Mouse (Mus musculus) neural tube, embryonic 14.5 days (tissue): ENCODE measurements at regions not wholly inside any gene's neighbourhood (a gene's known extent, or its start where the extent isn't known, plus 50 kb on each side); places are given as distances from the start of the nearest gene placed in this dataset.
"Not testable (repeated sequence)": the region's sequence is repeated elsewhere in the genome, so short reads cannot be mapped to it uniquely, and the experiment has no call there.

Experiments
- ATAC-seq: fragments of 200-750 bp; cut with Nextera tagmentation; 2 replicates; pipeline ENCODE4 v1.8.0; 2017; ENCODE audit warnings: low read depth, mild to moderate bottlenecking, moderate TSS enrichment, moderate library complexity
- H3K27ac ChIP-seq: fragments of 300-500 bp; sonication (generic); 2 replicates; pipeline ENCODE4 v1.5.1; 2014; ENCODE audit warnings: low read depth, mild to moderate bottlenecking, control low read depth, low read length, moderate library complexity, mixed read lengths
- H3K27me3 ChIP-seq: fragments of 300-500 bp; sonication (generic); 2 replicates; pipeline ENCODE4 v1.6.1; 2014; ENCODE audit warnings: low read length; ENCODE audit not compliant: control insufficient read depth, insufficient read depth
- H3K36me3 ChIP-seq: fragments of 300-500 bp; sonication (generic); 2 replicates; pipeline ENCODE4 v1.6.1; 2014; ENCODE audit warnings: low read length, mixed read lengths; ENCODE audit not compliant: control insufficient read depth, insufficient read depth
- H3K4me1 ChIP-seq: fragments of 300-500 bp; sonication (generic); 2 replicates; pipeline ENCODE4 v1.6.1; 2014; ENCODE audit warnings: low read length; ENCODE audit not compliant: control insufficient read depth, insufficient read depth
- H3K4me2 ChIP-seq: fragments of 300-500 bp; sonication (generic); 2 replicates; pipeline ENCODE4 v1.6.1; 2014; ENCODE audit warnings: mild to moderate bottlenecking, low read depth, low read length, control low read depth
- H3K4me3 ChIP-seq: fragments of 300-500 bp; sonication (generic); 2 replicates; pipeline ENCODE4 v1.5.1; 2014; ENCODE audit warnings: low read depth, low read length, control low read depth, mixed read lengths
- H3K9ac ChIP-seq: fragments of 300-500 bp; sonication (generic); replicated peaks from 2 replicates; pipeline ENCODE4 v1.6.1; 2014; ENCODE audit warnings: low read depth, mild to moderate bottlenecking, control low read depth, low read length, mixed read lengths
- H3K9me3 ChIP-seq: fragments of 300-500 bp; sonication (generic); 2 replicates; pipeline ENCODE4 v1.6.1; 2016; ENCODE audit warnings: low read length; ENCODE audit not compliant: control insufficient read depth
- WGBS: fragments of 180-500 bp; shearing (Covaris S2); extraction: QIAGEN DNeasy Blood & Tissue Kit; methylation state at CpG from one replicate; pipeline ENCODE4 v1.1.7; 2014; 5-methylcytosine and 5-hydroxymethylcytosine counted together

DNA sequence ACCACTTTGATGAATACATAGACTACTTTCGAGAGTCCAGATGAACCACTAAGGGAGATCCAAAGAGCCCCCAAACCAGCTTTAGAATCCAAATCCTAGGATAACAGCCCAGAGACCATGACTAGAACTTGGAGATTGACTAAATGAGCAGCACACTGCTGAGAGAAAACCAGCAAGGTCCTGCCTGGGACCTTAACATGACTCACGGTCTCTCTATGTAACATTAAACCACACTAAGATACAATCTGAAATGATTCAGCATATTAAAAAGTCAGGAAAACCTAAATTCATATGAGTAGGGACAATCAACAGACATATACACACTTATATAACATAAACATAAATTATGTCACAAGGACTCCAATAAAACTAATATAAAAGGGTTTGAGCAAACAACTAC is 131.7 kb upstream of the Nudt7 start:
- no peak overlapping the region for H3K27ac ChIP-seq
- no peaks in the 10 kb centered on the region for H3K36me3 ChIP-seq
- H3K4me2 ChIP-seq = no peak overlapping the region
- no peak for ATAC-seq
- no peak overlapping the region for H3K4me3 ChIP-seq
- no peaks in the 10 kb centered on the region for H3K9me3 ChIP-seq
- WGBS = 90% methylated on average over 2 of the region's 2 CpGs
- H3K27me3 ChIP-seq = no peaks in the 10 kb centered on the region
- H3K9ac ChIP-seq = no peak overlapping the region
- no peaks in the 10 kb centered on the region for H3K4me1 ChIP-seq

DNA sequence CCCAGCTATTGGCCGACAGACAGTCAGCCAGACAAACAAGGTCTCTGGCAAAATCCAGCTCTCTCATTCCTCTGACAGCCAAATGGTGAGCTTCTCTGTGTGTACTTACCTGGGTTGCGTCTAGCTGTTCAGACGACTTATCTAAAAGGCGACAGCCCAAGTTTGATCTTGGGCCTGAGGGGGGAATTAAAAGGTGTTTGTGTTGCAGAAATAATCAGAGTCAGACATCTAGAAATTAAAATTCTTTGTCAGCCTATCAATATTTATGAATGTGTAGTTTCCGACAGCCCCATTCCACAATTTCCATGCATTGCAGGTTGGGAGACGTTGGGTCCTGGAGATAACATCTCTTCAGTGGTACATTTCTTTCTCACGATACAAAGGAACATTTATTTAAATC is 128.9 kb upstream of the Nudt7 start:
- H3K4me3 ChIP-seq = no peak overlapping the region
- 90% methylated on average over 7 of the region's 7 CpGs for WGBS
- no peaks in the 10 kb centered on the region for H3K27me3 ChIP-seq
- H3K27ac ChIP-seq = no peak overlapping the region
- ATAC-seq = no peak
- H3K9ac ChIP-seq = no peak overlapping the region
- no peaks in the 10 kb centered on the region for H3K9me3 ChIP-seq
- H3K4me2 ChIP-seq = no peak overlapping the region
- H3K36me3 ChIP-seq = no peaks in the 10 kb centered on the region
- H3K4me1 ChIP-seq = no peaks in the 10 kb centered on the region

DNA sequence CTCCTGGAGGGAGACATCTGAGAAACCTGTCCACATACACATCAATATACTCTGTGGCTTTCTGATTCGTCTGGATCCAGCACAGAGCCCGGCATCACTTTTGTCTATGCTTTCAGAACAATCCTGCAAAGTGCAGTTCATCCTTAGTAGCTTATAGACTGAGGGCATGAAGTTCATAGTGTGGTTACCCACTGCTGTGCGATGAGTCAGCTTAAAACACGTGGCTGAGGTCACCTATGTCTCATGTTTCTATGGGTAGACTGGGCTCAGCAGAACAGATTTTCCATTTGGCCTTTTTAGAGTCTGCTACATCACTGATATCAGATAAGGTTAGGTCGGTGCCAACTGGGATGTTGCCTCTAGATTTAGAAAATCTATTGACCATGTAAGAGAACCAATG is 126.8 kb upstream of the Nudt7 start:
- Histone ChIP-seq H3K36me3 (no peaks in the 10 kb centered on the region), H3K4me3 (no peak overlapping the region), H3K4me1 (no peaks in the 10 kb centered on the region), H3K4me2 (no peak overlapping the region), H3K9ac (no peak overlapping the region), H3K27me3 (no peaks in the 10 kb centered on the region), H3K27ac (no peak overlapping the region), H3K9me3 (no peaks in the 10 kb centered on the region)
- WGBS = 89% methylated on average over 5 of the region's 5 CpGs
- ATAC-seq = no peak

DNA sequence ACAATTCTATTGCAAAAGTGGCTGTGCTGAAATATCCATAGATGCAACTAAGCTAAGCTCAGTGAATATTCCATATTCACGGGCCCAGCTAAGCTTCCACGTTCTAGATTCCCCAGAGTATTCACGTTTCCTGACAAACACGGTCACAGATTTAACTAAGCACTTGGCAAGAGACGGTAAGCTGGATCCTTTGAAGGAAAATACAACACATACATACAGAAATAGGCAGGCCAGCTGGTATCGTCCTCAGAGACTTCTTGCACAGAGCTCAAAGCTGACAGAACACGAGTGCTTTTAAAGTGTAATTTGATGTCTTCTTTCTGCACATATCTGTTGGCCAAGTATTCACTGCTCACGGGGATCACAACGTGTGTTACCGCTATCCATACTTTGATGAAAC is 126.3 kb upstream of the Nudt7 start:
- no peak overlapping the region for H3K4me3 ChIP-seq
- no peaks in the 10 kb centered on the region for H3K36me3 ChIP-seq
- 83% methylated on average over 10 of the region's 10 CpGs for WGBS
- no peak overlapping the region for H3K27ac ChIP-seq
- H3K4me2 ChIP-seq = no peak overlapping the region
- ATAC-seq = no peak
- H3K9me3 ChIP-seq = no peaks in the 10 kb centered on the region
- H3K4me1 ChIP-seq = no peaks in the 10 kb centered on the region
- H3K9ac ChIP-seq = no peak overlapping the region
- no peaks in the 10 kb centered on the region for H3K27me3 ChIP-seq

DNA sequence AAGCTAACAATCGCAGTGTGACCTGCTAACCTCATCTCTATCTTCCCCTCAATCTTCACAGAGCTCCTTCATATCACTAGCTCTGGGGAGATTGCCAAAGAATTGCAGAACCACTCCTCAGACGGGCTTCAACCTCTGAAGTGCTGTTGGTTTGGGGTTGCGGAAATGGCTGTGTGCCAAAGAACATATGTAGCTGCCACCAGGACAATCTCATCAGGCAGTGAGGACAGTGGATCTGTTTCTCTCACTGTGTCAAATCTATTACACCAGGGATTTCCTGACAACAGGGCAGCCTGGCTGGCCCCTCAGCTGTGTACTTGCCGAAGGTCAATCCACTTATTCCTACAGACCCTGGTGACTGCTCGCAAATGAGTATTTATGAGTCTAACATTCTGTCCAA is 115.0 kb upstream of the Nudt7 start:
- H3K27ac ChIP-seq = no peak overlapping the region
- H3K27me3 ChIP-seq = no peaks in the 10 kb centered on the region
- H3K36me3 ChIP-seq = no peaks in the 10 kb centered on the region
- H3K9me3 ChIP-seq = no peaks in the 10 kb centered on the region
- no peak overlapping the region for H3K9ac ChIP-seq
- WGBS = 57% methylated on average over 5 of the region's 5 CpGs
- H3K4me2 ChIP-seq = no peak overlapping the region
- H3K4me3 ChIP-seq = no peak overlapping the region
- ATAC-seq = no peak
- H3K4me1 ChIP-seq = no peaks in the 10 kb centered on the region

DNA sequence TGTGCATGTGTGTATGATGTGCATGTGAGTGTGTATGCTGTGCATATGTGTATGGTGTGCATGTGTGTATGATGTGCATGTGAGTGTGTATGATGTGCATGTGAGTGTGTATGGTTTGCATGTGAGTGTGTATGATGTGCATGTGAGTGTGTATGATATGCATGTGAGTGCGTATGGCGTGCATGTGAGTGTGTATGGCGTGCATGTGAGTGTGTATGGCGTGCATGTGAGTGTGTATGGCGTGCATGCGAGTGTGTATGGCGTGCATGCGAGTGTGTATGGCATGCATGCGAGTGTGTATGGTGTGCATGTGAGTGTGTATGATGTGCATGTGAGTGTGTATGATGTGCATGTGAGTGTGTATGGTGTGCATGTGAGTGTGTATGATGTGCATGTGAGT is 103.2 kb upstream of the Nudt7 start:
- not testable (repeated sequence) for H3K4me3 ChIP-seq, H3K4me2 ChIP-seq, H3K9me3 ChIP-seq, H3K36me3 ChIP-seq, H3K9ac ChIP-seq, H3K27ac ChIP-seq, ATAC-seq, H3K27me3 ChIP-seq, H3K4me1 ChIP-seq
- WGBS = 98% methylated on average over 9 of the region's 9 CpGs

DNA sequence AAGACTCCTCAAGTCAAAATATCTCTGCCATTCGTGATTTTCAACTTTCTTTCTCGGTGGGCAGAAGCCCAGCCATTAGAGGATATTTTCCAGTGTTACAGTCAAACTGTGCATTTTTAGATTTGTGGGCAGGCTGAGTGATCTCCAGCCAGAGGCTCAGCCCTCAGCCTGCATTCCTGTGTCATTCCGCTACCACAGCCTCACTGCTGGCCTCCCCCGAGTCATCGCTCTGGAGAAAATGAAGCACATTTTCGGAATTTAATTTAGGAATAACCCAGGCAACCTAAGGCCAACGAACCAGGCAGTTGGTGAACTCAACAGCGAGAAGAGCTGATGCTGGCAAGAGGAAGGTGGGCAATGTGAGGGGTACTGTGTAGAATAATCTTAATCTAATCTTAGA is 80.9 kb upstream of the Nudt7 start:
- 87% methylated on average over 8 of the region's 8 CpGs for WGBS
- Histone ChIP-seq H3K27ac (no peak overlapping the region), H3K4me2 (no peak overlapping the region), H3K9me3 (no peaks in the 10 kb centered on the region), H3K36me3 (no peaks in the 10 kb centered on the region), H3K9ac (no peak overlapping the region), H3K27me3 (no peaks in the 10 kb centered on the region), H3K4me3 (no peak overlapping the region), H3K4me1 (no peaks in the 10 kb centered on the region)
- no peak for ATAC-seq

DNA sequence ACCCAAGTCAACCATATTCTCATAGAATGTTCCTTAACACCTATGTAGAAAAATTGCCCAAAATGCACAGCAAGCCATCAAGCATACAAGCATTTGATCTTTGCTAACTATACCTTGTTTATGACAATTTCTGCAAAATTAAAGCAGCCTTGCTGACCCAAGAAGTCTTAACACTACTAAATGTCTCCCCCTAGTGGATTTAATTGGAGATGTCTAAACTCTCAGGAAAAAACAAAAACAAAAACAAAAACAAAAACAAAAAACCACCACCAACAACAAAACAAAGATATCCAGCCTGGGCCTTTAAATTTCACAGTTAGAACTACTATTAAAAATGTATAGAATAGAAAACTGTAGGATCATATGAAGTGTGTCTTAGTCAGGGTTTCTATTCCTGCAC is 69.8 kb upstream of the Nudt7 start:
- ATAC-seq = no peak

DNA sequence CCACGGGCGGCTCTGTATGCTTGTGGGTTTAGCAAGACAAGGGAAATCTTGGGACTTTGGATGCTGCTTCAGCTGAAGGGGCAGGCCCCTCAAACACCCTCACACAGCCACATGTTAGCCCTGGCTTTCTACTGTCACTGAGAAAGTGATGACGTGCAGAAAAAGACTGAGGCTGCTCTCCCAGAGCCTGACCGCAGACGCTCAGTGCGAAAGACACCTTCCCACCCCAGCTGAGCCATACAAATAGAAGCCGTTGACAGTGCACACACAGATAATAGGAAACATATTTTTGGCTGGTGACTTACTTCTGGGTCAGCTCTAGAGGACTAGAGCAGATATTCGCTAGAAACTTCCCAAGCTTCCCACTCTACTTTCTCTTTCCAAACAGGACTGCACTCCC is 61.0 kb upstream of the Nudt7 start:
- Histone ChIP-seq H3K4me1 (no peaks in the 10 kb centered on the region), H3K27ac (no peak overlapping the region), H3K9ac (no peak overlapping the region), H3K4me2 (no peak overlapping the region), H3K27me3 (no peaks in the 10 kb centered on the region), H3K36me3 (no peaks in the 10 kb centered on the region), H3K9me3 (no peaks in the 10 kb centered on the region), H3K4me3 (no peak overlapping the region)
- no peak for ATAC-seq
- 77% methylated on average over 8 of the region's 8 CpGs for WGBS

More for the DNA sequence above, 69.8 kb upstream of the Nudt7 start:
- Histone ChIP-seq H3K4me2 (no peak overlapping the region), H3K9me3 (no peaks in the 10 kb centered on the region), H3K4me1 (no peaks in the 10 kb centered on the region), H3K9ac (no peak overlapping the region), H3K4me3 (no peak overlapping the region), H3K27me3 (no peaks in the 10 kb centered on the region), H3K27ac (no peak overlapping the region), H3K36me3 (no peaks in the 10 kb centered on the region)

DNA sequence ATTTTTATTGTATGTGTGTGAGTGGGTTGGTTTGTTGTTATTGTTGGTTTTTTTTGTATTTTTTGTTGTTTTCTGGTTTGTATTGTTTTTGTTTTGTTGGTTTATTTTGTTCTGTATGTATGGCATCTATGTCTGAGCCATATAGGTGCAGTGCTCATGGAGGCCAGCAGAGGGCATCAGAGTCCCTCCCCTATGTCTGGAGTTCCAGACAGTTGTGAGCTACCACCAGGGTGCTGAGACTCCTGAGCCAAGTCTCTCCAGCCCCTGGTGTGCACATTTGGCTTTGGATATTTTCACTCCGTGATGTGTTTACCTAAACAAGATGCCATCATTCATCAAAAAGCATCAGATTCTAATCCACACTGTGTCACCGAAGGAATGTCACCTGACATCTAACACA is 59.2 kb upstream of the Nudt7 start:
- Histone ChIP-seq H3K4me1 (no peaks in the 10 kb centered on the region), H3K27me3 (no peaks in the 10 kb centered on the region), H3K9me3 (no peaks in the 10 kb centered on the region), H3K4me2 (no peak overlapping the region), H3K4me3 (no peak overlapping the region), H3K36me3 (no peaks in the 10 kb centered on the region), H3K27ac (no peak overlapping the region), H3K9ac (no peak overlapping the region)
- 96% methylated on average over 2 of the region's 2 CpGs for WGBS
- ATAC-seq = no peak
